Mouse (Mus musculus) R1 (cell line): ENCODE data around the gene Hnrnpf.

Experiments
- DNase-seq: peaks from one replicate; pipeline ENCODE4 v3.0.0-alpha.2; 2018; ENCODE audit warnings: low read depth, low spot score

Hnrnpf gene

GRCm38 (mm10) chr6:117891369-117892160 is 8.6 kb upstream of the Hnrnpf start:
- peak; percentile 80 for DNase-seq

DNA sequence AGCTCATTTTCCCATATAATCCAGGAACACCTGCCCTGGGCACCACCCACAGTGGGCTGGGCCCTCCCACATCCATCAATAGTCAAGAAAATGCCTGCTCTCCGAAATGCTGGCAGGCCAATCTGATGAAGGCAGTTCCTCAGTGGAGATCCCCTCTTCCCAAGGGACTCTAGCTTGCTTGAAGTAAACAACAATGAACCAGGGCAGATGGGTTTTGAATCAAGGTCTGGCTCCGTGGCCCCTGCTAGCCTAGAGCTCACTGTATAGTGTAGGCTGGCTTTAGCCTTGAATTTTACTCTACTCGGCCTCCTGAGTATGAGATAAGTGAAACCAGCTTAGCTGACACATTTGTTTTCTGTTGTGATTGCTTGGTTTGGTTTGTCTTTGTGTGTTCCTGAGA is 7.7 kb upstream of the Hnrnpf start:
- DNase-seq = no peak

DNA sequence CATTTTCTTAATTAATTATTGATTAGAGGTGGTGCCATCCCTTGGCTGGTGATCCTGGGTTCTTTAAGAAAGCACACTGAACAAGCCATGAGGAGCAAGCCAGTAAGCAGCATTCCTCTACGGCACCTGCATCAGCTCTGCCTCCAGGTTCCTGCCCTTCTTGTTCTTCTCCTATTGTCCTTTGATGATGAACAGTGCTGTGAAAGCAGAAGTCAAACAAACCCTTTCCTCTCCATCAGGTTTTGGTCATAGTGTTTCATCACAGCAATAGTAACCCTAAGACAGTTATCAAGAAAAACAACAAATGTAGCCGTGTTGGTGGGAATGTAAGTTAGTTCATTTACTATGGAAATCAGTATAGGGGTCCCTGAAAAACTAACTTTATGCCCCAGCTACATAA is 6.7 kb upstream of the Hnrnpf start:
- no peak for DNase-seq

- no peak for DNase-seq
Observed at GRCm38 (mm10) chr6:117897800-117898199, 2.3 kb upstream of the Hnrnpf start.

- no peak for DNase-seq
Observed at GRCm38 (mm10) chr6:117901510-117902402, 1.6 kb downstream of the Hnrnpf start.

GRCm38 (mm10) chr6:117902556-117902955 is 2.4 kb downstream of the Hnrnpf start:
- no peak for DNase-seq

DNA sequence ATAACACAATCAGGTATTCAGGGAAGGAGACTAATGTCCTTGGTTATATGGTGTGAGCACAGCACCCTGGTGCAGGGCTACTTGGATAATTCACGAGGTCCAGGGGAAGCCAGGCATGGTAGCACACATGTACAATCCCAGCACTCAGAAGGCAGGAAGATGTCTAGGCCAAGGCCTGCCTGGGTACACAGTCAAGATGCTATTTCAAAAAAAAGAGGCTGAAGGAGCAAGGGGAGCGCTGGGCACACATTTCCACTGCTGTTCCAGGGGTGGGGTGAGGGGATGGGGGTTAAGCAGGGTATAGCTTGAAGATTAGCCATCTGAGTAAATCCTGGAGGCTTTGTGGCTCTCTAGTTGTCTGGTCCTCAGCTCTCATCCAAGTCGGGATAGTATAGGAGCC is 3.7 kb downstream of the Hnrnpf start:
- no peak for DNase-seq

- DNase-seq = no peak
Observed at GRCm38 (mm10) chr6:117905260-117905930, 5.3 kb downstream of the Hnrnpf start.

GRCm38 (mm10) chr6:117906015-117906531 is 5.9 kb downstream of the Hnrnpf start:
- no peak for DNase-seq

DNA sequence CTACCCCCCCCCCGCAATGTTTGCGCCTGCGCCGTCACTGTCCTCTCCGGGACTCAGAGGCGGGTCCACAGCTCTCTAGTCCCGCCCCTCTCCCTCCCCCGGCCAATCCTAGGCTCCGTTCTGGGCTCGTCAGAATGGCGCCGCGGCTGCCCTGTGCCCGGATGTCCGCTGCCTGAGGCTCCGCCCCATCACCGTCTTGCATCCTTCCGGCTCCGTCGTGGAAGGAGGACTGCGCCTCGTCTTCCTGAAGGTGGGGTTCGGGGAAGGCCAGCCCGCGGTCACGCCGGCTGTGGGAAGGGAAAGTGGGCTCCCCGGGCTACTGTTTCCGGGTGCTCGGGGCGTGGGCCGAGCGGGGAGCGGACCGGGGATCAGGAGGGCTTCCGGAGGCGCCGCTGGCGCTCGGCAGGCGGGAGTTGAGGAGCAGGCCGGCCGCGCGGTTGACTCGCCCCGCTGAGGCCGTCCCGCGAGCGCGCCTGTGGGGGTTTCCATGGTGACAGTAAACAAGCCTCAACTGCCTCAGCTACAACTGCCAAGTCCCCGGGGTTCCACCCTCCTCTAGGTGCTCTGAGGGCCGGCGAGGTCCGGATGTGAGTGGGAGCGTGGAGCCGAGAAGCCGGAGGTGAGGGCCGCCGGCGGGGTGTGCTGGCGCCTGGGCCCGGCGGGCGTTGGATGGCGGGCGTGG is 6.6 kb downstream of the Hnrnpf start:
- peak; percentile 97 for DNase-seq

- peak; percentile 91 for DNase-seq
Observed at GRCm38 (mm10) chr6:117907301-117907978, 7.3 kb downstream of the Hnrnpf start.

DNA sequence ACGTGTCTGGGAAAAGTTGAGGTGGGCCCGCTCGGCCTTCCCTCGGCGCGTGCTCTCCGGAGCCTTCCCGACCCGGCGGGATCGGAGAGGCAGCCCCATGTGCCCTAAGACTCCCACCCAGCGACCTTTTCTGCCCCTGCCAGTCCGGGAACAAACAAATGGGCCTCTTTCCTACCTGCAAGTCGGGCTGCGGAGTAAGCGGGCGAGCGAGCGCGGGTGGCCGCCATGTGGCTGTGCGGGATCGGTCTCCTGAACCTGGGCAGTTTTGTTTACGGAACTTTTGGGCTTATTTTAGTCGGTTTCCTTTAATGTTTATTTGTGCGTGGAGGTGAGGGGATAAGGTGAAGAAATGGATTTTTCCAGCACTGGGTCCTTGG is 7.8 kb downstream of the Hnrnpf start:
- DNase-seq = no peak

DNA sequence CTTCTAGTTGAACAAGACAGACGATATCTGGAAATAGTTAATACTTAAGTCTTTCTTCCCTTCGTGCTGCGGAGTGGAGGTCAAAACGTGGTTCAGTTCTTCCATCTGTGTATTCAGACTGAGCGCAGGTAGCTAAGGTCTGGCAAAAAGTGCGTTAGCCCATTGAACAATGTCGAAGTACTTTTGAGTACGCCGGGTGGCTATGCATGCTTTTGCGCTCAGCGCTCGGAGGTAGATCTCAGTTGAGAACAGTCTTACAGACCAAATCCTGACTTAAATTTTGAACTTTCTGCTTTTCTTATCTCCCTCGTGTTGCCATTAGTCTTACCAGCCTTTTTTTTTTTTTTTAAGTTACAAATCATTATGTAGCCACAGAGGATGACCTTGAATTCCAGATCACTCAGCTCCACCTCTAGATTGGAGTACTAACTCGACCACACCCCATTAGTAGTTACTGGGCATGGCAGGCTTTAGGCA is 8.3 kb downstream of the Hnrnpf start:
- peak; percentile 81 for DNase-seq

DNA sequence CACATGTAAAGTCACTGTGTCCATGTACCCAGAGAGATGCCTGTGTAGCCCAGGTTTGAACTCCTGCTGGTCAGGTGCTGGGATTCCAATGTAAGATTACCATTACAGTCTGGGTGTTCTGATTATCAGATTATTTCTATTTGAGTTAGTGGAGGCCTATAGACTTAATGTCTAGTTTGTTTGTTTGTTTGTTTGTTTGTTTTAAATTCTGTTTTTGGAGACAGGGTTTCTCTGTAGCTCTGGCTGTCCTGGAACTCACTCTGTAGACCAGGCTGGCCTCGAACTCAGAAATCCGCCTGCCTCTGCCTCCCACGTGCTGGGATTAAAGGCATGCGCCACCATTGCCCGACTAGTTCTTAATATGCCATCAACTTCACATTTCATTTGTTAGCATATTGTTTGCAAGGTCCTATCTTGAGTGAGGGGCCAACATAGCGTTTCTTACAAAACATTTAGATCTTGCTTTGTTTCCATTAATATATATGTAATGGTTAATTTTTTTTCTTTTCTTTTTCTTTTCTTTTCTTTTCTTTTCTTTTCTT is 10.1 kb downstream of the Hnrnpf start:
- DNase-seq = no peak

GRCm38 (mm10) chr6:117914541-117914940 is 14.4 kb downstream of the Hnrnpf start:
- no peak for DNase-seq

DNA sequence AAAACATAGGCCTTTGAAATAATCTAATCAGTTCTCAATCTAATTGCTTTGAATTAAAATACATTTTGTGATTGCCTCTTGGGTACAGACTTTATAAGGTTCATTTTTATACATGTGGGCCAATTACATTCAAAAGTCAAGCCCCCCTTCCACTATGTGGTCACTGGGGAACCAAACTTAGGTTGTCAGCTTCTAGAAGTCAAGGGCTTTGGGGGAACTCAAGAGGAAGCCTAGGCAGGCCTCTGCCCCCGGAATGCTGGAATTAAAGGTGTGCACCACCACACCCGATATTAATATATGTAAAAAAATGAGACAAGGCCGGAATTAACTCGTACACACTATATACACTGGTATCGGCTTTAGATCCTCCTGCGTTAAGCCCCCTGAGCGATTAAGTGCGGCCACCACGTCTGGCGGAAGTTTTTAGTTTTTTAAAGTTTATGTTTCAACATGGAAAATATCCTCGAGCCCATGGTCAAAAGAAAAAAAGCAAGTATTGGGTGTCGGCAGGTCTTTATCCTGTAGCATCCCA is 16.1 kb downstream of the Hnrnpf start:
- peak; percentile 52 for DNase-seq

DNA sequence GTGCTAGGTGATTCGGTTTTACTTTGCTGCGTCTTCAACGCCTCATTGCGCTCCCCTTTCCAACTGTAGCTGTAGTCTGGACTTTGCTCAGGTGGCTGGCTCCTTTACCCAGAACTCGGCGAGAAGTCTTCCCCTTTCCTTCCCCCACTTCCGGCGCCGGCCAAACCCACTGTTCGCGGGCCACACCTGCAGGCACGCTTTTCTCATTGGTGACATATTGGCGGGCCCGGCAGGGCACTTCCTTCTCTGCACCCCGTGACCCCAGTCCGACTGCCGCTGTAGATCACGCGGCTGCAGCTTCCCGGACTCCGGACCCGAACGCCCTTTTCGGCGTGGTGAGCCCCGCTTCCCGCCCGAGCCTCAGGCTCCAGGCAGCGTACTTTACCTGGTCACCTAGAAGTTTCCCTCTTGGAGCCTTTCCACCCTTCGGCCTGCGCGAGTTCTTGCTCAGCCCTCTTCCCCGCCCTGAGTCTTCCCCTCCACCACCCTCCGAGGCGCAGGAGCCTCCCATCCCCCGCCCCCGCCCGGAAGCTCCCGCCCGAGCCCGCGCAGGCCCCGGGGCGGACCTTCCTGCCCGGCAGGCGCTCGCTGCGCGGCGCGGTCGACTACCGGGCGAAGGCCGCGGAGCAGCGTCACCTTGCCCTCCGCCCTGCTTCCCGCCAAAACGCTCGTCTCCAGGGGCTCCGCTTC is 16.8 kb downstream of the Hnrnpf start:
- peak; percentile 95 for DNase-seq

GRCm38 (mm10) chr6:117917576-117917975 is 17.5 kb downstream of the Hnrnpf start:
- DNase-seq = peak; percentile 94

GRCm38 (mm10) chr6:117918043-117918442 is 17.9 kb downstream of the Hnrnpf start:
- DNase-seq = peak; percentile 31
